Mouse (Mus musculus): ENCODE results near the gene Meox1.

DNA sequence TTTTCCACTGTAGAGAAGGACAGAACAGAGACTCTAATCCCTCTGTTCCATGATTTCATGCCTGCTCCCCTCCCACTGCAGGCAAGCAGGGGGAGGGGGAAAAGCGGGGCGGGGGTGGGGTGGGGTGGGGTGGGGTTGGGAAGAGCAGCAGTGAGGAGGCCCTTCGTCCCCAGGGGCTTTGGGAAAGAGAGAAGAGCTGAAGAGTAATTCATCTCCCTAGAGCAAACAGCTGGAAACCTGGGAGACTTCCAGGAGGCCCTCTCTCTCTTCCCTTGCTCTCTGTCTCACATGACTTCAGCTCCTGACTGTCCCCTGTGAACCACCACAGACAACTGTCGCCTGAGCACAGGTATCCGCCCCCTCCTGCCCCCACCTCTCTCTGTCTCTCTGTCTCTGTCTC is 35.4 kb downstream of the Meox1 start:
- TF ChIP-seq CTCF (conservative IDR thresholded peaks at IDR 0.05; ENCODE audit: insufficient read depth, insufficient read length, low read depth, low read length) (no peak), POLR2A (IDR thresholded peaks at IDR 0.05; ENCODE audit: low read depth, low read length) (no peak)
